Mouse (Mus musculus) embryonic facial prominence, embryonic 15.5 days (tissue): Measurements from ENCODE around the gene Card9. TPM values are rescaled to one million over a fixed set of nuclear protein-coding genes. Genes with fewer than 3 reads are reported as not detected.
A peak's percentile ranks its signal among the peaks of the same experiment; 100 is the strongest.

Source experiments
- ATAC-seq: fragments of 200-750 bp; cut with Nextera tagmentation; 2 replicates; pipeline ENCODE4 v1.8.0; 2017; ENCODE audit warnings: low read depth, moderate TSS enrichment; ENCODE audit not compliant: insufficient number of reproducible peaks, low FRiP score, low TSS enrichment
- H3K27ac ChIP-seq: fragments of 300-500 bp; sonication (generic); replicated peaks from 2 replicates; pipeline ENCODE4 v1.5.1; 2015; ENCODE audit warnings: mild to moderate bottlenecking, inconsistent platforms
- H3K27me3 ChIP-seq: fragments of 300-500 bp; sonication (generic); 2 replicates; pipeline ENCODE4 v1.6.1; 2015; ENCODE audit warnings: inconsistent platforms
- H3K36me3 ChIP-seq: fragments of 300-500 bp; sonication (generic); 2 replicates; pipeline ENCODE4 v1.6.1; 2015; ENCODE audit warnings: mild to moderate bottlenecking, inconsistent platforms
- H3K4me1 ChIP-seq: fragments of 300-500 bp; sonication (generic); 2 replicates; pipeline ENCODE4 v1.6.1; 2015; ENCODE audit warnings: inconsistent platforms
- H3K4me2 ChIP-seq: fragments of 300-500 bp; sonication (generic); replicated peaks from 2 replicates; pipeline ENCODE4 v1.6.1; 2015; ENCODE audit warnings: mild to moderate bottlenecking, inconsistent platforms
- H3K4me3 ChIP-seq: fragments of 300-500 bp; sonication (generic); replicated peaks from 2 replicates; pipeline ENCODE4 v1.5.1; 2015; ENCODE audit warnings: mild to moderate bottlenecking, inconsistent platforms
- H3K9ac ChIP-seq: fragments of 300-500 bp; sonication (generic); 2 replicates; pipeline ENCODE4 v1.6.1; 2015; ENCODE audit warnings: inconsistent platforms
- H3K9me3 ChIP-seq: fragments of 300-500 bp; sonication (generic); replicated peaks from 2 replicates; pipeline ENCODE4 v1.6.1; 2016; ENCODE audit warnings: inconsistent platforms
- WGBS: fragments of 180-500 bp; shearing (Covaris S2); methylation state at CpG from one replicate; pipeline ENCODE4 v1.1.7; 2015; 5-methylcytosine and 5-hydroxymethylcytosine counted together
- polyA plus RNA-seq: library from polyadenylated mRNA; unstranded; fragments of >200 nt; fragmentation: Nextera tagmentation; extraction: Ambion mirVana; gene quantifications from 2 replicates; pipeline ENCODE4 v1.2.1, GENCODE M21; 2015

The Card9 gene
- 0.84 and 1.7 TPM in 2 replicates for polyA plus RNA-seq

GRCm38 (mm10) chr2:26360772-26361171 is at the start of gene Card9:
Card9 (minus strand) TSS chr2:26360918.
- Histone ChIP-seq H3K4me2 (no peak within 1 kb of the TSS), H3K36me3 (peaks cover 26% of the 10 kb centered on the region), H3K4me3 (no peak within 1 kb of the TSS), H3K9me3 (no peaks in the 10 kb centered on the region), H3K27me3 (no peaks in the 10 kb centered on the region), H3K27ac (no peak within 1 kb of the TSS), H3K4me1 (peaks cover 17% of the 10 kb centered on the region; the same call in 1 of the 2 replicates), H3K9ac (no peak within 1 kb of the TSS)
- 42% methylated on average over 3 of the region's 3 CpGs for WGBS
- 0 out of 2 replicates have a peak, but pooled peaks have one; percentile 17 for ATAC-seq

- no peak for ATAC-seq
- peak overlapping the region; percentile 65 for H3K27ac ChIP-seq
- no peak overlapping the region for H3K4me2 ChIP-seq
- peaks cover 51% of the 10 kb centered on the region for H3K36me3 ChIP-seq
- no peaks in the 10 kb centered on the region for H3K27me3 ChIP-seq
- peaks cover 42% of the 10 kb centered on the region for H3K4me1 ChIP-seq
- WGBS = 64% methylated on average over 5 of the region's 5 CpGs
- no peak overlapping the region for H3K9ac ChIP-seq
- no peak overlapping the region for H3K4me3 ChIP-seq
- no peaks in the 10 kb centered on the region for H3K9me3 ChIP-seq
These were observed 49.4 kb upstream of the Card9 start for GRCm38 (mm10) chr2:26410091-26410490.

- peak overlapping the region; percentile 92 for H3K4me3 ChIP-seq
- ATAC-seq = no peak
- no peak overlapping the region for H3K9ac ChIP-seq
- peaks cover 42% of the 10 kb centered on the region for H3K4me1 ChIP-seq
- H3K4me2 ChIP-seq = 0 out of 2 replicates have a peak overlapping the region, but pooled peaks have one; percentile 90
- H3K9me3 ChIP-seq = no peaks in the 10 kb centered on the region
- no peaks in the 10 kb centered on the region for H3K27me3 ChIP-seq
- H3K27ac ChIP-seq = peak overlapping the region; percentile 65; the same call in 1 of the 2 replicates
- WGBS = 49% methylated on average over 3 of the region's 3 CpGs
- H3K36me3 ChIP-seq = peaks cover 49% of the 10 kb centered on the region
These were observed 48.6 kb upstream of the Card9 start for GRCm38 (mm10) chr2:26409362-26409761.

GRCm38 (mm10) chr2:26408515-26409356 is 48.0 kb upstream of the Card9 start, which contains the start of gene Inpp5e:
Inpp5e (minus strand) TSS chr2:26409203.
- H3K9me3 ChIP-seq = no peaks in the 10 kb centered on the region
- peaks cover 42% of the 10 kb centered on the region for H3K4me1 ChIP-seq
- no peaks in the 10 kb centered on the region for H3K27me3 ChIP-seq
- peak within 1 kb of the TSS; percentile 92 for H3K4me3 ChIP-seq
- peaks cover 43% of the 10 kb centered on the region for H3K36me3 ChIP-seq
- under 1% methylated on average over 57 of the region's 57 CpGs for WGBS
- peak within 1 kb of the TSS; percentile 93 for H3K9ac ChIP-seq
- peak within 1 kb of the TSS; percentile 79 for H3K27ac ChIP-seq
- peak within 1 kb of the TSS; percentile 90 for H3K4me2 ChIP-seq
- ATAC-seq = peak; percentile 90

GRCm38 (mm10) chr2:26403306-26403705 is 42.6 kb upstream of the Card9 start:
- Histone ChIP-seq H3K4me3 (no peak overlapping the region), H3K36me3 (peaks cover 43% of the 10 kb centered on the region), H3K4me1 (peaks cover 26% of the 10 kb centered on the region), H3K27ac (no peak overlapping the region), H3K9ac (no peak overlapping the region), H3K9me3 (no peaks in the 10 kb centered on the region), H3K27me3 (no peaks in the 10 kb centered on the region), H3K4me2 (no peak overlapping the region)
- WGBS = 75% methylated on average over 8 of the region's 8 CpGs
- no peak for ATAC-seq

GRCm38 (mm10) chr2:26402265-26402664 is 41.5 kb upstream of the Card9 start:
- no peak overlapping the region for H3K9ac ChIP-seq
- H3K27me3 ChIP-seq = no peaks in the 10 kb centered on the region
- H3K9me3 ChIP-seq = no peaks in the 10 kb centered on the region
- no peak overlapping the region for H3K27ac ChIP-seq
- peaks cover 52% of the 10 kb centered on the region for H3K36me3 ChIP-seq
- H3K4me2 ChIP-seq = no peak overlapping the region
- 82% methylated on average over 1 of the region's 1 CpGs for WGBS
- ATAC-seq = no peak
- no peak overlapping the region for H3K4me3 ChIP-seq
- H3K4me1 ChIP-seq = peaks cover 15% of the 10 kb centered on the region

- no peaks in the 10 kb centered on the region for H3K27me3 ChIP-seq
- no peak for ATAC-seq
- H3K27ac ChIP-seq = no peak overlapping the region
- H3K9me3 ChIP-seq = no peaks in the 10 kb centered on the region
- H3K9ac ChIP-seq = no peak overlapping the region
- no peak overlapping the region for H3K4me2 ChIP-seq
- peaks cover 64% of the 10 kb centered on the region for H3K36me3 ChIP-seq
- no peak overlapping the region for H3K4me3 ChIP-seq
- 89% methylated on average over 4 of the region's 4 CpGs for WGBS
- peaks cover 3% of the 10 kb centered on the region; the same call in 1 of the 2 replicates for H3K4me1 ChIP-seq
These were observed 40.3 kb upstream of the Card9 start for GRCm38 (mm10) chr2:26401023-26401422.

- no peak overlapping the region for H3K4me2 ChIP-seq
- H3K27me3 ChIP-seq = no peaks in the 10 kb centered on the region
- H3K4me3 ChIP-seq = no peak overlapping the region
- H3K27ac ChIP-seq = no peak overlapping the region
- no peaks in the 10 kb centered on the region for H3K4me1 ChIP-seq
- H3K36me3 ChIP-seq = peaks cover 71% of the 10 kb centered on the region
- ATAC-seq = no peak
- H3K9me3 ChIP-seq = no peaks in the 10 kb centered on the region
- H3K9ac ChIP-seq = no peak overlapping the region
- WGBS = 81% methylated on average over 5 of the region's 5 CpGs
These were observed 39.6 kb upstream of the Card9 start for GRCm38 (mm10) chr2:26400296-26400695.

GRCm38 (mm10) chr2:26399647-26400046 is 38.9 kb upstream of the Card9 start:
- H3K27me3 ChIP-seq = no peaks in the 10 kb centered on the region
- H3K9me3 ChIP-seq = no peaks in the 10 kb centered on the region
- no peak overlapping the region for H3K4me2 ChIP-seq
- H3K4me1 ChIP-seq = no peaks in the 10 kb centered on the region
- ATAC-seq = 0 out of 2 replicates have a peak, but pooled peaks have one; percentile 17
- WGBS = 84% methylated on average over 5 of the region's 5 CpGs
- peaks cover 75% of the 10 kb centered on the region for H3K36me3 ChIP-seq
- H3K27ac ChIP-seq = no peak overlapping the region
- no peak overlapping the region for H3K4me3 ChIP-seq
- H3K9ac ChIP-seq = no peak overlapping the region

- 90% methylated on average over 8 of the region's 8 CpGs for WGBS
- Histone ChIP-seq H3K4me3 (no peak overlapping the region), H3K36me3 (peaks cover 80% of the 10 kb centered on the region), H3K4me1 (no peaks in the 10 kb centered on the region), H3K9me3 (no peaks in the 10 kb centered on the region), H3K9ac (no peak overlapping the region), H3K27ac (no peak overlapping the region), H3K27me3 (no peaks in the 10 kb centered on the region), H3K4me2 (no peak overlapping the region)
- no peak for ATAC-seq
These were observed 38.3 kb upstream of the Card9 start for GRCm38 (mm10) chr2:26398978-26399377.

- Histone ChIP-seq H3K4me2 (no peak overlapping the region), H3K4me1 (peaks cover 22% of the 10 kb centered on the region), H3K4me3 (no peak overlapping the region), H3K27me3 (no peaks in the 10 kb centered on the region), H3K27ac (no peak overlapping the region), H3K36me3 (peaks cover 76% of the 10 kb centered on the region), H3K9me3 (no peaks in the 10 kb centered on the region), H3K9ac (no peak overlapping the region)
- no peak for ATAC-seq
- 93% methylated on average over 6 of the region's 6 CpGs for WGBS
These were observed 30.9 kb upstream of the Card9 start for GRCm38 (mm10) chr2:26391617-26392016.
